Mouse (Mus musculus): Measurements from ENCODE around the gene Foxj3.

- TF ChIP-seq HCFC1 (IDR thresholded peaks at IDR 0.05; ENCODE audit: borderline replicate concordance, insufficient read depth, low read length) = no peak
- TF ChIP-seq MAFK (IDR thresholded peaks at IDR 0.05; ENCODE audit: insufficient read depth, low read depth, low read length) = no peak
- no peak for TF ChIP-seq CHD2 (IDR thresholded peaks at IDR 0.05; ENCODE audit: low read depth, low read length)
These were observed 97.1 kb downstream of the Foxj3 start for GRCm38 (mm10) chr4:119633948-119634347.
